Comparison of ENCODE assay signal across 8 mouse cellular contexts in the genomic region with DNA sequence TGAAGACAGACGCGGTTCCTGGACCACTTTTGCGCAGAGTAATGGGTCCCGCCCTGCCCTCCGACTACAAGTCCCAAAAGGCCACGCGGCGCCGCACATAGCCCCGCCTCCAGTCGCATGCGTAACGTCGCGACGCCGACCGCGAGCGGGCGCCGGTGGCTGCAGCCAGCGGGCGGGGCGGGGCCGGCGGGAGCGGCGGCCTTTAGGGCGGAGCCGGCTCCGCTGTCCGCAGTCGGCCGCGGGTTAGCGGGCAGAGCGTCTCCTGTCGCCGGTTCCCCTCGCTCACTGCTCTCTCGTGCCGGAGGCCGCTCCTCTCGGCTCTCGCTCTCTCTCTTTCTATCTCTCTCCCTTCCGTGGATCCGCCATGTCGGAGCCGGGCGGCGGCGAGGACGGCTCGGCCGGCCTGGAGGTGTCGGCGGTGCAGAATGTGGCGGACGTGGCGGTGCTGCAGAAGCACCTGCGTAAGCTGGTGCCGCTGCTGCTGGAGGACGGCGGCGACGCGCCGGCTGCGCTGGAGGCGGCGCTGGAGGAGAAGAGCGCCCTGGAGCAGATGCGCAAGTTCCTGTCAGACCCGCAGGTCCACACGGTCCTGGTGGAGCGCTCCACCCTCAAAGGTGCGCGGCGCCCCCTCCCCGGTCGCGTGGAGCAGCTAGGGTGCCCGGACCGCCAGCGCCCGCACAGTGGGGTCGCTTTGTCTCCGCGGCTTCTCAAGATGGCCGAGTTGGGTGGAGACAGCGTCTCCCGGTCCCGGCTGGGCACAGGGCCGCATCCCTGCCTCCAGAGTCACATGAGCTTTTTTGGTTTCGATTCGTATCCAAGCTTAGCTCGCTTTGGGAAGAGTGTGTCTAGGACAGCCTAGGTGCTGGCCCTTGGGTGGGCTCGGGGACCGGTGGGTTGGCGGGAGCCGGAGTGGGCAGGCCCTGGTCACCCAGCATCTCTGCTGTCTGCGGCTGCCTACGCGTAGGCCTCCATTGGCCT. TPM values are rescaled to one million over a fixed set of nuclear protein-coding genes. Genes with fewer than 3 reads are reported as not detected.
DNase-seq lines count a peak whose midpoint lies in the region; ATAC-seq and TF ChIP-seq lines count a peak whose summit lies in the region.

A gene (plus strand): TSS at position 212 of the 978 bp plus-strand sequence.

- peak; percentile 96 for ATAC-seq in forebrain, embryonic 16.5 days
- peak; percentile 94 for ATAC-seq in lung, embryonic 14.5 days (ENCODE audit: insufficient read depth)

- H3K9ac ChIP-seq in ES-E14 (ENCODE audit: insufficient read depth, low read depth, low read length, poor library complexity, severe bottlenecking): peak within 1 kb of the TSS; percentile 80
- H3K9ac ChIP-seq in forebrain, embryonic 16.5 days (replicated peaks; ENCODE audit: low read depth, low read length): peak within 1 kb of the TSS; percentile 97
- H3K9ac ChIP-seq in lung, embryonic 14.5 days: peak within 1 kb of the TSS; percentile 93

- no peaks in the 10 kb centered on the region for H3K9me3 ChIP-seq in ES-E14 (ENCODE audit: control insufficient read depth, insufficient read depth, low read depth, low read length)
- H3K9me3 ChIP-seq in forebrain, embryonic 16.5 days (ENCODE audit: control insufficient read depth, low read length): no peaks in the 10 kb centered on the region
- no peaks in the 10 kb centered on the region for H3K9me3 ChIP-seq in lung, embryonic 14.5 days (ENCODE audit: low read depth, low read length)

- no peaks in the 10 kb centered on the region for H3K27me3 ChIP-seq in forebrain, embryonic 16.5 days (replicated peaks; ENCODE audit: control insufficient read depth, insufficient read depth, low read length)
- H3K27me3 ChIP-seq in lung, embryonic 14.5 days (ENCODE audit: insufficient read depth, low read length): no peaks in the 10 kb centered on the region
- no peaks in the 10 kb centered on the region for H3K27me3 ChIP-seq in thymus, adult 2 months (ENCODE audit: control insufficient read depth, insufficient read depth, low read length)

- under 1% methylated on average over 102 of the region's 105 CpGs for WGBS in forebrain, embryonic 16.5 days
- WGBS in lung, embryonic 14.5 days: under 1% methylated on average over 102 of the region's 105 CpGs
- under 1% methylated on average over 105 of the region's 105 CpGs for WGBS in olfactory bulb, adult 2 months
- under 1% methylated on average over 100 of the region's 105 CpGs for WGBS in thymus, adult 2 months

- peak; percentile 82 for DNase-seq in ES-E14 (ENCODE audit: low read depth, low spot score)
- DNase-seq in cerebellum, adult 11-12 months: peak; percentile 93
- peak; percentile 91 to 94 for DNase-seq in heart, postnatal 36 days
- peak; percentile 93 to 94 for DNase-seq in layer of hippocampus, adult 2 months (ENCODE audit: low spot score in 2 of 2)
- DNase-seq in lung, embryonic 14.5 days: peak; percentile 98
- peak; percentile 94 for DNase-seq in thymus, adult 2 months

- no peaks in the 10 kb centered on the region; the same call in 1 of the 2 replicates for H3K36me3 ChIP-seq in ES-E14 (ENCODE audit: control insufficient read depth, insufficient read depth, low read length, poor library complexity, severe bottlenecking)
- H3K36me3 ChIP-seq in forebrain, embryonic 16.5 days (ENCODE audit: control insufficient read depth, insufficient read depth): no peaks in the 10 kb centered on the region
- H3K36me3 ChIP-seq in lung, embryonic 14.5 days (ENCODE audit: insufficient read depth): no peaks in the 10 kb centered on the region
- H3K36me3 ChIP-seq in thymus, adult 2 months (ENCODE audit: control insufficient read depth, insufficient read depth, low read length): no peaks in the 10 kb centered on the region

- TF ChIP-seq CTCF in layer of hippocampus, adult 2 months (conservative IDR thresholded peaks at IDR 0.05): no peak
- no peak for TF ChIP-seq CTCF in lung, embryonic 14.5 days (IDR thresholded peaks at IDR 0.05; ENCODE audit: low read depth)
- no peak for TF ChIP-seq CTCF in olfactory bulb, adult 2 months (IDR thresholded peaks at IDR 0.05; ENCODE audit: insufficient read depth, low read depth, low read length)
- TF ChIP-seq CTCF in thymus, adult 2 months (IDR thresholded peaks at IDR 0.05; ENCODE audit: borderline replicate concordance, control insufficient read depth, extremely low read depth, insufficient read depth, low read length, poor library complexity): peak; percentile 56; the same call in 1 of the 2 replicates

- peak; percentile 96 for TF ChIP-seq POLR2A in olfactory bulb, adult 2 months (IDR thresholded peaks at IDR 0.05; ENCODE audit: insufficient read depth, low read depth, low read length)
- TF ChIP-seq POLR2A in thymus, adult 2 months (IDR thresholded peaks at IDR 0.05; ENCODE audit: control insufficient read depth, extremely low read depth, insufficient read depth, low read length, poor library complexity): peak; percentile 95

- H3K4me1 ChIP-seq in ES-E14 (ENCODE audit: control insufficient read depth in 2 of 2, insufficient read depth in 2 of 2, low read length in 2 of 2, poor library complexity in 1 of 2): peaks cover 3 to 12% of the 10 kb centered on the region in 2 experiments; a peak in 3 of 4 replicates
- peaks cover 37% of the 10 kb centered on the region for H3K4me1 ChIP-seq in forebrain, embryonic 16.5 days (replicated peaks; ENCODE audit: control insufficient read depth, insufficient read depth, low read length)
- H3K4me1 ChIP-seq in lung, embryonic 14.5 days (ENCODE audit: insufficient read depth): peaks cover 9% of the 10 kb centered on the region; the same call in 1 of the 2 replicates
- H3K4me1 ChIP-seq in olfactory bulb, adult 2 months (ENCODE audit: control insufficient read depth, insufficient read depth, low read length): peaks cover 8% of the 10 kb centered on the region; the same call in 1 of the 2 replicates
- peaks cover 10% of the 10 kb centered on the region for H3K4me1 ChIP-seq in thymus, adult 2 months (replicated peaks; ENCODE audit: control insufficient read depth, insufficient read depth, low read length)

- H3K27ac ChIP-seq in ES-E14 (ENCODE audit: insufficient read depth, low read depth, low read length, poor library complexity, severe bottlenecking): peak within 1 kb of the TSS; percentile 51
- H3K27ac ChIP-seq in forebrain, embryonic 16.5 days (ENCODE audit: low read length): peak within 1 kb of the TSS; percentile 97
- peak within 1 kb of the TSS; percentile 99 for H3K27ac ChIP-seq in layer of hippocampus, adult 2 months
- H3K27ac ChIP-seq in lung, embryonic 14.5 days (ENCODE audit: low read depth): peak within 1 kb of the TSS; percentile 96
- peak within 1 kb of the TSS; percentile 77 for H3K27ac ChIP-seq in olfactory bulb, adult 2 months (ENCODE audit: insufficient read depth, low read depth, low read length)
- H3K27ac ChIP-seq in thymus, adult 2 months (ENCODE audit: control insufficient read depth, insufficient read depth, low read length): peak within 1 kb of the TSS; percentile 59

- intact Hi-C loops in heart, postnatal 36 days (cut with DNase I): no loop called here

- in situ Hi-C loops in ES-E14 (cut with MboI; ENCODE audit: low sequenced_read_pairs in 2 of 2, unreplicated experiment in 2 of 2): no loop called here

- H3K4me2 ChIP-seq in forebrain, embryonic 16.5 days (ENCODE audit: low read length): peak within 1 kb of the TSS; percentile 82
- peak within 1 kb of the TSS; percentile 92 for H3K4me2 ChIP-seq in lung, embryonic 14.5 days

- H3K4me3 ChIP-seq in ES-E14 (ENCODE audit: insufficient read depth in 1 of 2, low read depth in 1 of 2, low read length in 2 of 2, poor library complexity in 1 of 2, severe bottlenecking in 1 of 2): peak within 1 kb of the TSS; percentile 75 to 96
- peak within 1 kb of the TSS; percentile 98 for H3K4me3 ChIP-seq in forebrain, embryonic 16.5 days (replicated peaks; ENCODE audit: low read length)
- peak within 1 kb of the TSS; percentile 76 for H3K4me3 ChIP-seq in layer of hippocampus, adult 2 months
- H3K4me3 ChIP-seq in lung, embryonic 14.5 days (ENCODE audit: low read depth, low read length): peak within 1 kb of the TSS; percentile 65
- peak within 1 kb of the TSS; percentile 74 for H3K4me3 ChIP-seq in olfactory bulb, adult 2 months (ENCODE audit: insufficient read depth, low read depth, low read length)
- H3K4me3 ChIP-seq in thymus, adult 2 months (ENCODE audit: control insufficient read depth, insufficient read depth, low read length): peak within 1 kb of the TSS; percentile 88

TF ChIP-seq in ES-E14, 5 proteins besides CTCF, POLR2A, EP300 and RAD21:
- peak; percentile 91 for TF ChIP-seq HCFC1 (IDR thresholded peaks at IDR 0.05; ENCODE audit: borderline replicate concordance, insufficient read depth, low read length)
- TF ChIP-seq ZC3H11A (IDR thresholded peaks at IDR 0.05; ENCODE audit: borderline replicate concordance, low read depth, low read length): no peak
TF ChIP-seq in ES-E14: peak in this region for 1.

RNA-seq across cellular contexts. Expression of the gene that starts here (rescaled TPM):
- total RNA-seq in ES-E14 (2012; rRNA removed): 405 and 694 TPM in 2 replicates
- polyA plus RNA-seq in forebrain, embryonic 16.5 days (2015; fragmentation: Nextera tagmentation; extraction: Ambion mirVana): 106 and 107 TPM in 2 replicates
- 100 to 1,000 TPM; 143 to 146 TPM for total RNA-seq in heart, postnatal 36 days (2021)
- 100 to 1,000 TPM; 280 to 298 TPM for total RNA-seq in layer of hippocampus, adult 2 months (2021)
- polyA plus RNA-seq in lung, embryonic 14.5 days (2014; fragmentation: Nextera tagmentation; extraction: Ambion mirVana): 59.0 and 72.3 TPM in 2 replicates
- 228 and 373 TPM in 2 replicates for polyA plus RNA-seq in olfactory bulb, adult 2 months (2012; ENCODE audit: insufficient read depth, insufficient read length, low replicate concordance, missing spikeins)
- polyA plus RNA-seq in thymus, adult 2 months (2012; rRNA removed): 332 and 341 TPM in 2 replicates

Comparison
In these comparisons a context has a peak if more than half of its experiments do, and no peak if none do; other contexts are left out.
1. Peak in every context shown above with its lines: DNase-seq, ATAC-seq, H3K4me3 ChIP-seq and H3K27ac ChIP-seq.